Mouse (Mus musculus): ENCODE measurements around the gene Etfrf1.

The Etfrf1 gene

DNA sequence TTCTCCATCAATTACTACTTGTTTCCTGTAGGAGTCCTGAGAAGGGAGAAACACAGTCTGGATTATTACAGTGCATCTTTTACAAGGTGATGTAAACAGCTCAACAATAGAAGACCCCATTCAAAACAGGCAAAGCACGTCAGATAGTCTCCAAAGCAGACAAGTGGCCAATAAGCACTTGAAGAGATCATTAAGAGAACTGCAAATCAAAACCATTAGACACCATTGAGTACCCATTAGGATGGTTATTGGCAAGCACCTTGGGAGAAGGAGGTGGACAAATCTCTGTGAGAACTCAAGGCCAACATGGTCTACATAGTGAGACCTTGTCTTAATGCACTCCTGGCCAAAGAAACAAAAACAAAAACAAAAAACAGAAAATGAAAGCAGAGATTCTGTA, 23.5 kb downstream of the Etfrf1 start:
- no peak for DNase-seq

DNA sequence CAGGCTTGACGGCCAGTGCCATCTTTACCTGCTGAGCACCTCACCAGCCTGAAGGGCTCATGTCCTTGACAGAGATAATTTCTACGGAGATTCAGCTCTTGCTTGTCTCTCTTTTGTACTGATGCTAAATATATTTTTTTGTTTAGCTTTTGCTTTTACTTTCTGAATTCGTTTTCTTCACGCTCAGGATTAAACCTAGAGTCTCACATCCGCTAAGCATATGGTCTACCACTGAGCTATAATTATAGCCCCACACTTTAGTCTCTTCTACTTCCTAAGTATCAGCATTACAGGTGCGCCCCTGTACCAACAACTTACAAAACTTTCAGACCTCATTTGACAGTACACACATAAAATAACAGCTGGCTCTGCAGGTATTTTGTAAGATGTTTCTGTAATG, 24.4 kb downstream of the Etfrf1 start:
- DNase-seq, result no peak

DNA sequence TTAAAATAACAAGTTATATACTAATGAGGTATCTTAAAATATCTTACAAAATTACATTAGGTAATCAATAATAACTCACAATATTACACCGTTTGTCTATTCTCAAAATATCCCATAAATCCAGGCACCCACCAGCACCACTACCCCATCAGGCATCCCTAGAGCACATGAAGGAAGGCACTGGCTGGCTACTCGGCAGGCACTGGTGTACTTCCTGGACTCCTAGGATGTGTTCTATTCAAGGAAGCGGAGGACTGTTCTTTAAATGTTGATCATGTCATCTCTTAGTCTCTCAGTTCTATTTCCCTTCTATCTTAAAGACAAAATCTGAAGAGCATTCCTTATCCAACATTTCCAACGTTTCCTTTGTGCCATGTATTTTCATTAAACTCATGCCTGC, 26.2 kb downstream of the Etfrf1 start:
- no peak for DNase-seq

DNA sequence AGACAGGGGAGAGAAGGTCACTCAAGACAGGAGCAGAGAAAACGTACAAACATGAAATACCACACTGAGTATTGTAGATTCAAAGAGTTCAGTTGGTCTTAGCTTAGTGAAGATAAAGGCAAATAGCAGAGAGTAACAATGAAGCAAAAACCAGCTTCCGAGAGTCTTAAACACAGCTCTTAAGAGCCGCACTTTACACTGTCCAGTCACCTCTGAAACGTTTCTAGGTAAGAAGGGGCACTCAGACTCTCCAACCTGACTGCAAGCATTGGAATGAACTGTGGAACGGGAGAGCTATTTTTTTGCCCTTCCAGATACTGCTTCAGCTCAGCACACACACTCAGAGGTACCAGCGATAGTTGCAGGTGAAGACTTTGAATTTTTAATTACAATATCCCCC, 29.4 kb downstream of the Etfrf1 start:
- DNase-seq, result no peak

DNA sequence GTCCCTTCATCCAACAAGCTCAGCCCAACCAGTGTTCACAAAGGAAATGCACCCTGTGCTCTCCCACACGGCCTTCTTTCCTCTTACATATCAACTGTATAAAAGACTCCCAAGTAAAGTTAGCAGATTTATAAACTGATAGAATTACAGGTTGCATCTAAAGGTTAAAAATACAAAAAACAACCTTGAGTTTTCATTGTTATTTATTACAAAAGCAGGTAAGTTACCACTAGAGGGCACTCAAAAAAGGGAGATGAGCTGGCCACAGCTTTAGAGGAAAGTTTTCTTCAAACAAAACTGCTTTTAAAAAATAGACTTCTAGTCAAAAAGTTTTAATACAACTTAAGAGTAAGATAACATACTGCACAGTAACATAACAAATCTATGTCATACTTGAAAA, 31.6 kb downstream of the Etfrf1 start:
- no peak for DNase-seq

DNA sequence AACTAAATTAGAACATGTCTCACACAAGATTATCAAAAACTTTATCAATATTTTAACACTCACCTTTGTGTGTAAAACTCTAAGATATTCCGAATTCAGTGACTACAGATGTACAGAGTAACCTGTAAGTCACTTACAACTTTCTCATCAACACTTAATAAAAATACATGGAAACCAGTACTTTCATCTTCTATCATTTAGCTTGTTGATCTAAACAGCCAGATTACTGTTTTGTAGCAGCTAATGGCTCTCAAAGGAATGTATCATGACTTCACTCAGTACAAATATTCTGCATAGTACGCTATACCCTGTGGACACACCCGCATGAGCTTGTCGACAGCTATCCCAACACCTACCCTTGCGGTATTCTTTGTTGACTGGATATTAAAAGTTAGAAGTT, 35.9 kb downstream of the Etfrf1 start:
- DNase-seq, result no peak

DNA sequence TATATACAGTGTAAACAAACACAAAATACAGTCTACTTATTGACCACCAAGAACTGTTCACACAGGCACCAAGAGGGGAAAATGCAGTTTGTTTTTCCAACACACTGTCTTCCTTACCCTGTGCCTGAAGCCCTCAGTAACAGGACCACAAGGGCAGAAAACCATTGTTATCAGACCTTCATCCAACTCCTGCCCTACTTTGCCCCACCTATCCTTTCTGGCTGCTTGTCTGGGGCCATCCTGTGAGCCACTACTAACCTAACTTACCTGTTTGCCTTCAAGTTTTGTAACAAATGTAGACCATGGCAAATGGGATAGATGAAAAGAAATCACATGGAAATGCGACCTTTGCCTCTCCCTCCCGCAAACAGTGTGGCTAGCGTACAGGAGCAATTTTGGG, 37.0 kb downstream of the Etfrf1 start:
- DNase-seq, result no peak

DNA sequence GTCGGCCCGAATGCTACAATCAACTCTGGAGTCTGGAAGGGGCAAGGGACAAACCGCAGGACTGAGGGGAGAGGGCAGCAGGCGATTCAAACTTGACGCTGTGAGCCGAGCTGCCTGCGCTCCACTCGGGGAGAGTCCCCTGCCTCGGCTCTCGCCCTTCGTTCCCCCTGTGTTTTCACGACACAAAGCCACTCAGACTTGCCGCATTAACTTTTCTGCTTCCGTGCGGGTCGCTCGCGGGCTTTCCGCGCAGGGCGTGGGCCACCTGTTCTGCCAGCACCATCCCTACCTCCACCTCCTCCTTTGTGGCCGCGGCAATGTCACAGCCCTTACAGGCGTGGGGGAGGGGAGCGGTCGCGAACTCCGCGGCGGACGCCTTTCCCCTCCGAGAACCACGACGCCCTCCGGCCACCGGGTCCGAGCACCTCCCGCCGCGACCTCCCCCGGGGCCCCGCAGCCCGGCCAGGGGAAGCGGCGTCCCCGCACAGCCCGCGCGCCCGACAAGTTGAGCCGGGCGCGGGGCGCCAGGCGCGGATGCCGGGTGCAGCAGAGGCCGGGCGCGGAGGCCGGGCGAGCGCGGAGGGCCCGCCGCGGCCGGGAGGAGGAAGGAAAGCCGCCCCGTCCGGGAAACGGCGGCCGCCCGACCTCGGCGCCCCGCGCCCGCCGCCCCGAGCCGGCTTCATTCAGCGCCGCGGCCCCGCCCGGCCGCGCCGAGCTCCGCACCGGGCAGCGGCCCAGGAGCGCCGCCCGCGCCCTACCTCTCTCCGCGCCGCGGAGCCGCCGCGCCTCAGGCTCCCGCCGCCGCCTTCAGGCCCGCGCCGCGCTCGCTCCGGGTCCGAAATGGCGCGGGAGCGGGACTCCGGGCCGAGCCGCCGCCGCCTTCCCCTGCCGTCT, 38.6 kb downstream of the Etfrf1 start:
- peak; percentile 75 to 78 for DNase-seq

DNA sequence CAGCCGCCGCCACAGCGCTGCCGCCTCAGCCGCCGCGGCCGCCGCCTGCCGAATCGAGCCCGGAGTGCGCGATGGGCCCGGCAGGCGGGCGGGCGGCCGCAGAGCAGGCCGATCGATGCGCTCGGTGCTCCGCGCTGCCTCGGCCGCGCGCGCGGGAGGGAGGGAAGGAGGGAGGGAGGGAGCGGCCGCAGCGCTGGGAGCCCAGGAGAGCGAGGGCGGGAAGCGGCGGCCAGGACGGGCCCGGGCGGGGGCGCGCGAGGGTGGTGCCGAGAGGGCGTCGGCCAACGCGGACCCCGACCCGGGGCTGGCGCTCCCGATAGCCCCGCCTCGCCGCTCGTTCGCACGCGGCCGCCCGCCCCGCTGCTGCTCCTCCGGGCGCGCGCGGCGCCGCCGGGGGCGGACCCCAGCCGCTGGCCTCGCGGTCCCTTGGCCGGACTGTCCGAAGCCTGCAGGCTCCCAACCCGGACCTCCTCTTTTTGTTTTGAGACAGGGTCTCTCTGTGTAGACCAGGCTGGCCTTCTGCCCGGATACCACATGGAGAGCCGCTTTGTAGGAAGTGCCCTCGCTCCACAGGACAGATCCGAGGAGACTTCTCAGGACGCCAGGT, 39.4 kb downstream of the Etfrf1 start, which contains the start of gene Kras:
TSS of gene Kras (minus strand) at position 55 of the 607 bp plus-strand sequence.
- DNase-seq, result peak; percentile 94 to 96

DNA sequence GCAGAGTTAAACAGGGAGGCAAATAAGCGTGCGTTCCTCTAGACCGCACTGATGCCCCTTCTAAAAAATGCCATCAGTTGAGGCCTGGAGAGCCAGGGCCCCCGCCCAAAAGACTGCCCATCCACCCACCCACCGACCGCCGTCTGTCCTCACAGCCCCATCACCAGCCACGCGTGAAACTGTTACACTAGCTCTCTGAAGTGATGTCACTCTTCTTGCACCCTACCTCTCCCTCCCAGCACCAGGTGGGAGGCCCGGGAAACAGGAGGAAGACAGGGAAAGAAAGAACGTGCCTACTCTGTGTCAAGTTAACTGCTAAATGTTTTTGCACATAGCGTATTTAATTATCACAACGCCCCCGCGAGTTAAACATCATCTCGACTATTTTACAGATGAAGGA, 39.9 kb downstream of the Etfrf1 start:
- peak in 1 of 2 experiments; percentile 63 for DNase-seq

DNA sequence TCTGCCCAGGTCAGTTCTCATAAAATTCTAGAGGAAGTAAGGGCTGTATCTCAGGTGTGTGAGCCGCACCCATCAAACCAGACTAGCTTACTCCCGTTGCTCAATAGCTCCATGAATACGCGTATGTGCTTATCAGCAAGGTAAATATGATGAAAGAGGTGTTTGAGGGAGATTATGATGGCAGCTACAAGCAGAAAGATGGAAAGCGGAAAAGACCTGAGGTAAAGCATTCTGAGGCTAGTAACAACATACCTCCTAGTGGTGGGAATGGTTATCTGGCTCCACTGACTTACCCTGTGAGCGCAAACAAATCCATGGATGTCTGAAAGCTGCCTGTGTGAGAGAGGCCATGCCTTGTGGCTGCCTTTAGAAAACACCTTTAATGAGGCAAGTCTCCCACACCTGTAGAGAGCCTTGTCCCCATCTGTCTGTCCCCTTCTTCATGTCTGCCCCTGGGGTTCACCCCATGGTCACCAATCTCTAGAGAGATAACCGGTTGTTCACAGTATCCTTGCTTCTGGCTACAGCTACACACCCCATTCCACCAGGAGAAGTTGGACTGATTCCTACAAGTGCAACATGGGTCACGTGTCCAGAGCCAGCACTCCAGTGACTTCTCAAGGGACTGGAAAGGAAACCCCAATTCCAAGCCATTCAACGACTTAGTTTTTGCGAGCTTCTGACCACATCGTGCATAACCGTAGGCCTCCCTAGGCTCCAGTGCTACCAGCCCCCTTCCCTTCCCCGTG, 45.2 kb downstream of the Etfrf1 start:
- no peak for DNase-seq

DNA sequence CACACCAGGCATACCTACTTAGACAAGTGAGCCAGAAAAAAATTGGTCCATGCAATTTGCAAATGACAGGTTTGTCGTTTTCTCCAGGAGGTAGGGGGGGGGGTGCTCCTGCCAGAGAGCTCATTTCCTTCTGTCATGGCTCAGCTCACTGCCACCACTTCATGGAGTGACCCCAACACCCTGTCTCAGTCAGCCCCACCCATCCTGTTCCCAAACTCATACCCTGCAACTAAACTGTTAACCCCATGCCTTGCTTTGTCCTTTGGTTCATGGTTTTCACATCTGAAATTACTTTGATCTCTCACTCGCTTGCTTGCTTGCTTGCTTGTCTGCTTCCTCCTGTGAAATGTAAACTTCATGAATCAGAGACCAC, 45.8 kb downstream of the Etfrf1 start:
- no peak for DNase-seq

DNA sequence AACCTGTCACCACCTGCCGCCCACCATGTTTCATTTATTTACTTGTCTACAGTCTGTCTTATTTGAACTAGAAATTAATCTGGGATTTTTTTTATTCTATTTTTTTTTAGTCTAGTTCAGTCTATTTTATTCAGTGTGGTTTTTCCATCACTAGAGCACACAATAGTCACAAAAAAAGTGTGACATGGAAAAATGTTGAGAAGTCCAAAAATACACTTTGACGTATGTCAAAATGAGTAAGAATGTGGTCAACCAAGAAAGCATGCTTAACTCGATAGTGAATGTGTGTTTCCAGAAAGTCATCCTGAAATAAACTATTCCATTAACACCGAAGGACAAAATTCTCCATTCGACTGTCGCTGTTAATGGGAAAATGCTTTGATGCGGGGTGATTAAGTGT, 51.4 kb downstream of the Etfrf1 start:
- no peak for DNase-seq

All from cerebellum, postnatal 14 days (tissue).